9 mouse cellular contexts compared by ENCODE assay signal in the genomic region with DNA sequence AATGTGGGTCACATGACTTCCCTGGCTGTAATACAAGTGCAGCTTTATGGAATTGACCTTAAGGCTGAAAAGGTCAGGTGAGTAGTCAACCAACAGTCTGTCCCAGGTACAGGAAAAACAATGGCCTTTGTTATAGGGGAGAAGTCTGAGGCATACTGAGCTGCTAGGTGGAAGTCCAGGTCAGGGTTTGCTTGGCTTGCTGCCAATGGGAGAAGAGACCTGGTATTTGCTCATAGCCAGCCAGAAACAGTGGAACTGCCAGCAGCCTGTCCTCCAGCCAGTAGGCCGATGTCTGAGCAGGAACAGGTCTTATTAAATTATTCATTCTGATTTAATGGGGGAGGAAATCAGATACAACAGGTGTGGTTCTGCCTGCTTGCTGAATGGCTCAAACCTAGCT. TPM values are rescaled to one million over a fixed set of nuclear protein-coding genes. Genes with fewer than 3 reads are reported as not detected.
DNase-seq lines count a peak whose midpoint lies in the region; ATAC-seq lines count a peak whose summit lies in the region.
"Had no signal": no experiment of that assay in that cellular context is flagged by ENCODE, and none has a peak within 500 bp of the region (broad histone marks: within the 10 kb centered on the region; RNA-seq: fewer than 3 reads in every experiment).

No protein-coding gene starts in this region.

- H3K9ac ChIP-seq in midbrain, embryonic 14.5 days (replicated peaks; ENCODE audit: low read length) = no peak overlapping the region
- no peak overlapping the region for H3K9ac ChIP-seq in midbrain, embryonic 13.5 days (replicated peaks)
- H3K9ac ChIP-seq in forebrain, embryonic 13.5 days = no peak overlapping the region
- H3K9ac ChIP-seq: embryonic facial prominence, embryonic 12.5 days had no signal

- 55% methylated on average over 1 of the region's 1 CpGs for WGBS in midbrain, embryonic 14.5 days
- WGBS in midbrain, embryonic 13.5 days = 72% methylated on average over 1 of the region's 1 CpGs
- 77% methylated on average over 1 of the region's 1 CpGs for WGBS in forebrain, embryonic 13.5 days

- H3K4me1 ChIP-seq in midbrain, embryonic 14.5 days (ENCODE audit: control insufficient read depth, insufficient read depth, low read length) = no peaks in the 10 kb centered on the region
- H3K4me1 ChIP-seq in midbrain, embryonic 13.5 days (replicated peaks) = peaks cover 9% of the 10 kb centered on the region; the same call in 1 of the 2 replicates
- H3K4me1 ChIP-seq in forebrain, embryonic 13.5 days = no peaks in the 10 kb centered on the region

- no peaks in the 10 kb centered on the region for H3K27me3 ChIP-seq in midbrain, embryonic 14.5 days (ENCODE audit: control insufficient read depth, insufficient read depth, low read length)
- no peaks in the 10 kb centered on the region for H3K27me3 ChIP-seq in midbrain, embryonic 13.5 days
- H3K27me3 ChIP-seq in forebrain, embryonic 13.5 days = no peaks in the 10 kb centered on the region
- H3K27me3 ChIP-seq: embryonic facial prominence, embryonic 12.5 days had no signal

- ATAC-seq in midbrain, embryonic 14.5 days (ENCODE audit: low FRiP score, low TSS enrichment) = no peak
- no peak for ATAC-seq in midbrain, embryonic 13.5 days
- ATAC-seq in forebrain, embryonic 13.5 days = no peak

- no peaks in the 10 kb centered on the region for H3K36me3 ChIP-seq in midbrain, embryonic 14.5 days (ENCODE audit: control insufficient read depth, insufficient read depth, low read length)
- H3K36me3 ChIP-seq in midbrain, embryonic 13.5 days = no peaks in the 10 kb centered on the region
- H3K36me3 ChIP-seq in forebrain, embryonic 13.5 days (ENCODE audit: poor library complexity, severe bottlenecking) = no peaks in the 10 kb centered on the region
- H3K36me3 ChIP-seq: embryonic facial prominence, embryonic 12.5 days had no signal

- H3K9me3 ChIP-seq in midbrain, embryonic 14.5 days (ENCODE audit: control insufficient read depth, low read length) = no peaks in the 10 kb centered on the region
- no peaks in the 10 kb centered on the region for H3K9me3 ChIP-seq in midbrain, embryonic 13.5 days
- H3K9me3 ChIP-seq in forebrain, embryonic 13.5 days (replicated peaks) = no peaks in the 10 kb centered on the region
- H3K9me3 ChIP-seq: embryonic facial prominence, embryonic 12.5 days had no signal

- DNase-seq in midbrain, embryonic 14.5 days = peak; percentile 30
- DNase-seq in forelimb bud, embryonic 11.5 days (ENCODE audit: low read depth, low spot score) = peak; percentile 17
- DNase-seq in kidney, postnatal 10 days = peak; percentile 83
- peak; percentile 19 for DNase-seq in testis, postnatal 14 days (ENCODE audit: low spot score)
- DNase-seq in neural tube, embryonic 10.5 days (ENCODE audit: extremely low spot score, low spot score) = no peak
- DNase-seq: right cerebral cortex, postnatal 4 days had no signal

- no peak overlapping the region for H3K27ac ChIP-seq in midbrain, embryonic 14.5 days (replicated peaks; ENCODE audit: low read depth, low read length)
- no peak overlapping the region for H3K27ac ChIP-seq in midbrain, embryonic 13.5 days
- no peak overlapping the region for H3K27ac ChIP-seq in forebrain, embryonic 13.5 days
- H3K27ac ChIP-seq: embryonic facial prominence, embryonic 12.5 days had no signal

- H3K4me3 ChIP-seq in midbrain, embryonic 14.5 days (replicated peaks; ENCODE audit: low read depth, low read length) = no peak overlapping the region
- H3K4me3 ChIP-seq in midbrain, embryonic 13.5 days (replicated peaks) = no peak overlapping the region
- no peak overlapping the region for H3K4me3 ChIP-seq in forebrain, embryonic 13.5 days
- H3K4me3 ChIP-seq: embryonic facial prominence, embryonic 12.5 days had no signal

- H3K4me2 ChIP-seq in midbrain, embryonic 14.5 days (ENCODE audit: low read length) = no peak overlapping the region
- H3K4me2 ChIP-seq in midbrain, embryonic 13.5 days (replicated peaks) = no peak overlapping the region
- no peak overlapping the region for H3K4me2 ChIP-seq in forebrain, embryonic 13.5 days
- H3K4me2 ChIP-seq: embryonic facial prominence, embryonic 12.5 days had no signal

RNA-seq across cellular contexts. Expression of a gene that starts 55.6 kb away (rescaled TPM):
- polyA plus RNA-seq in midbrain, embryonic 14.5 days (2014; fragmentation: Nextera tagmentation; extraction: Ambion mirVana) = 42.5 and 46.0 TPM in 2 replicates
- polyA plus RNA-seq in midbrain, embryonic 13.5 days (2015; fragmentation: Nextera tagmentation; extraction: Ambion mirVana) = 38.0 and 38.3 TPM in 2 replicates
- 45.9 and 46.7 TPM in 2 replicates for polyA plus RNA-seq in forebrain, embryonic 13.5 days (2015; fragmentation: Nextera tagmentation; extraction: Ambion mirVana)
